Mouse (Mus musculus): ENCODE data around the gene Umodl1. TPM values are rescaled to one million over a fixed set of nuclear protein-coding genes. Genes with fewer than 3 reads are reported as not detected.

Gene Umodl1
- total RNA-seq, 2 experiments from 2014 or later = 0.32 to 0.33 TPM

DNA sequence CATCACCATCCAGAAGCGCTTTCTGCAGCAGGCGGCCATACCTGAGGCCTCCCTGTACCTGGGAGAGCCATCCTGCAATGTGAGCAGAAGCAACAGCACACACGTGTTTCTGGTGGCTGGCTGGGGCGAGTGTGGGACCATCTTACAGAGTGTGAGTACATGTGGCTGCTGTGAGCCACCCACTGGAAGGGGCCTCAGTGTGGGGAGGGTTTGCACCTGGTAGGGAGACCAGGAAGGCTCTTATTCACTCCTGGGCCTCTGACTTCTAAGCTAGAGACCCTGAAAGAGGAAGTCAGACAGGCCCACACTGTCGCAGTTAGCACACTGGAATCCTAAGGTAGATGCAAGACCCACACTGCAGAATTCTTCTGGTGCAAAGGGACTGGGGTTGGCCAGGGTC is 41.9 kb downstream of the Umodl1 start:
- no peak for DNase-seq (ENCODE audit: low spot score in 2 of 2)

- no peak for DNase-seq (ENCODE audit: low spot score in 2 of 2)
These were observed 46.5 kb downstream of the Umodl1 start for GRCm38 (mm10) chr17:31000897-31001296.

GRCm38 (mm10) chr17:31002613-31003012 is 48.2 kb downstream of the Umodl1 start:
- DNase-seq (ENCODE audit: low spot score in 2 of 2) = no peak

DNA sequence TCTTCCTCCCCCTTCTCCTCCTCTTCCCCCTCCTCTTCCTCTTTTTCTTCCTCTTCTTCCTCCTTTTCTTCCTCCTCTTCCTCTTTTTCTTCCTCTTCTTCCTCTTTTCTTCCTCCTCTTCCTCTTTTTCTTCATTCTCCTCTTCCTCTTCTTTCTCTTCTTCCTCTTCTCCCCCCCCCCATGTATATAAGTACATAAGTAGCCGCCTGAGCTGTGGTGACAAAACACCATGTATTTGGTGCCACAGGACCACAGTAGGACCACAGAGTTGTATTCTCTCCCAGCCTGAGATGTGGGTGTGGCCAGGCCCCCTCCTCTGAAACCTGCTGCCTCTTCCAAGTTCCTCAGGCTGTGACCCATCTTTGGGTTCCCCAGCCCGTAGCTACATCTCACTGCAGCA is 50.8 kb downstream of the Umodl1 start:
- no peak for DNase-seq (ENCODE audit: low spot score in 2 of 2)

- no peak for DNase-seq (ENCODE audit: low spot score in 2 of 2)
These were observed 52.9 kb downstream of the Umodl1 start for GRCm38 (mm10) chr17:31007357-31007756.

DNA sequence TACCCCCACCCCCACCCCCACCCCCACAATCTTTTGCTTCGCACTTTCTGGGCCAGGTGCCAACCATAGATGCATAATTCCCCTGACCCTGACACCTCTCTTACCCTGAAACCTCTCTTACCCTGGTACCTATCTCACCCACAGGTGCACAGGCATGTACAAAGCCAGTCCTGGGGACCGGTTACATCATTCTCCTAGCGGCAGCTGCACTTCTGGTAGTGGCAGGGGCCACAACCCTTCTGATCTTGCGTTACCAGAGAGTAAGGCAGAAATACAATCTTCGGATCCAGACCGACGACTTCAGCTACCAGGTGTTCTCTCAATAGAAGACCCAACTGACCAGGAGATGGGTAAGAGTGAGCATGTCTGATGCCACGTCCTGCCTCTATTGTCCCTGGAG is 54.0 kb downstream of the Umodl1 start:
- no peak for DNase-seq (ENCODE audit: low spot score in 2 of 2)

DNA sequence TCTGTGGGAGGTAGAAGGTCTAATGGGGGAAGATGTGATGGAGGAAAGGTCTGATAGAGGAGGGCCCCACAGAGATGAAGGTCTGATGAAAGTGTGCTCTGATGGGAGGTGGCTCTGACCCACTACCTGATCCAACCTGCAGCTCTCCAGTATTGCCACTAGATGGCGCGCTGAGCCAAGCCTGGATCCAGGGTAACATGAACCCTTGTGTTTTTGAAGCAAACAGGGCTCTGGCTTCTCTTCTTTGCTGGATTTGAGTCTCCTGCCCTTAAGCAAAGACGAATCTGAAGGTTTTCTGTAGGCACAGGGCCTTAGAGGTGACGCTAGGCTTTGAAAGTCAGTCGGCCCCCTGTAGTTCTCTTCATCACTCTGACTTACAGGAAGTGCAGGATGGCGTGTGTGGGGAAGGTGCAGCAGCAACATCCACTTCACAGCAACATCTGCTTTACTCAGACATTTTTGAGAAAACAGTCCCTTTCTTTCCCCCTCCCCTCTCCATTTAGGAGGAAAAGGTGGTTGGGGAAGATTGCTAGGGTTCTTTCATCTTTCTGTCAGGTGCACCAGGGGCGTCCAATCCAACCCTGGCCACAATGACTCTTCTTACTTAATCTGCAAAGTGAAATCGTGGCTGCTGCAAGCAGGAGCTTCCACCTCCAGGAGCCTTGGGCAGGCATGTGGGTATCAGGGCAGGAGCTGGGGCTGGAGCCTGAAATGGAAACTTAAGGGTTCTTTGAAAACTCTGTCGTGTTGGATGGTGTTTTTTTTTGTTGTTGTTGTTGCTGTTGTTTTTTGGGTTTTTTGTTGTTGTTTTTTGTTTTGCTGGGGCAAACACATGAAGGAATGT is 57.3 kb downstream of the Umodl1 start:
- peak in 1 of 2 experiments; percentile 66 for DNase-seq (ENCODE audit: low spot score in 2 of 2)

GRCm38 (mm10) chr17:31018267-31018666 is 63.8 kb downstream of the Umodl1 start:
- DNase-seq (ENCODE audit: low spot score in 2 of 2) = peak in 1 of 2 experiments; percentile 64

DNA sequence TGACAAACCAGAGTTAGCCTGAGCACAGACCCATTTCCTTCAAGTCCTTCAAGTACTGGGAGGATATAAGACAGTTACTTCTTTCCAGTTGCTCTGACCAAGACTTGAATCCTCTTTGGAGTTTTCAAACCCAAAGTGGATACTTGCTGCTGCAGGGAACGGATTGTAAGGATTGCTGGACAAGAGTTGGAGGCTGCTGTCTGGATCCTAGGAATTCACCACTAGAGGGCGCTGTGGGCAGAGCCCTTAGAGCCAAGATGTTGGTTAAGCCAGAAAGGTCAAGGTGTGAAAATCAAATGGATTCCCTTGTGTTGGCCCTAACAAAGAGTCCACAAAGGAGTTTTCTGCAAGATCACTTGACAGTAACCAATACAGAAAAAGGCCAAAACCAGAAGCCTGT is 65.1 kb downstream of the Umodl1 start:
- peak; percentile 59 to 62 for DNase-seq (ENCODE audit: low spot score in 2 of 2)

DNA sequence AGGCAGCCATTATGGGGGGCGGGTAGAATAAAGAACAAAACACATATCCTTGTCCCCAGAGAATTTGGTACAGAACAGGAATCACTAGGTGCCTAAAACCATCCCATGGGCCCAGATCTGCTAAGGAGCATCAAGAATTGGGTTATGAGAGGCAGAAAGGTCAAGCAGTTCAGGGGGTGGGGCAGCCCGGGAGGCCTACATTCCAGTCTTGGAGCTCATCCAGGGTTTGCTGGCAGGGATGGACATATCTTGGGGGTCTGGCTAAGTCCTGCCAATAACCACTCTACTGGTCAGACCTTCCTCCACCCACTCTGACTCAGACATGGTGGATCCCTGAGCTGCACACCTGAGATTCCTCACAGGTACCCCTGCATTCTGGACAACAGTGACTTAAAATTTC is 65.6 kb downstream of the Umodl1 start:
- DNase-seq (ENCODE audit: low spot score in 2 of 2) = no peak

- no peak for DNase-seq (ENCODE audit: low spot score in 2 of 2)
These were observed 66.8 kb downstream of the Umodl1 start for GRCm38 (mm10) chr17:31021276-31021675.

- no peak for DNase-seq (ENCODE audit: low spot score in 2 of 2)
These were observed 69.8 kb downstream of the Umodl1 start for GRCm38 (mm10) chr17:31024125-31024781.

GRCm38 (mm10) chr17:31024782-31025125 is 70.3 kb downstream of the Umodl1 start:
- DNase-seq (ENCODE audit: low spot score in 2 of 2) = no peak

GRCm38 (mm10) chr17:31026986-31027385 is 72.5 kb downstream of the Umodl1 start:
- DNase-seq (ENCODE audit: low spot score in 2 of 2) = no peak

DNA sequence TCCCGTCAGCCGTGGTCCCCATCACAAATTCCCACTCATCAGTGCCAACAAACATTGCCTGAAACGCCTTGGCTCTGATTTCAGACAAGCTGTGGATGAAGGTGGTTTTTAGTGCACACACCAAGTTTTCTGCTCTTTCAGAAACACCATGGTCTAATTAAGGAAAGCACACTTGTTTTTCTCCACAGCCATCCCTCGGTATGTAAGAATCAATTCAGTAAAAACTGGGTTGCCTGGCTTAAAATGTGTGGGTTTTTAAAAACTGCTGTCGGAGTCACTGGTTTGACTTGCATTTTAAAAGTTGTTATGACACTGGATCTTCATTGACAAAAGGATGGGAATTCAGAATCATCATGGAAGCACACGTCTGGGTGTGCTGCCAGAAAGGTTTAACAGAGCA is 73.3 kb downstream of the Umodl1 start:
- DNase-seq (ENCODE audit: low spot score in 2 of 2) = peak in 1 of 2 experiments; percentile 16

- DNase-seq (ENCODE audit: low spot score in 2 of 2) = no peak
These were observed 74.5 kb downstream of the Umodl1 start for GRCm38 (mm10) chr17:31028821-31029370.

DNA sequence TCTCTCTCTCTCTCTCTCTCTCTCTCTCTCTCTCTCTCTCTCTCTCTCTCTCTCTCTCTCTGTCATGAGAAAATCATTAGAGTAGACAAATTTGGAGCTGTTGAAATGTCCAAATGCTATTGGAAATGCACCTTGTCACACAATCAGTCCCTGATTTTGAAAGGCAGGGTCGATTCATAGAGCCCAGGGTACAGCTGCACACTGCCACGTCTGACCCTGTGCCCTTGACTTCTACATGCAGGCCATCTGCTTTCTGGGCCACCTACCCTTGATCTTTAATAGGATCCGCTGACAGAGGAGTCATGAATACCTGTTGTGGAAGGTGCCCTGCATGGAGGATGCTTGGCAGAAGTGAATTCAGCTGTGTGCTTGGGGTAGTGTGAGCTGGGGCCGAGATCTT is 75.0 kb downstream of the Umodl1 start:
- no peak for DNase-seq (ENCODE audit: low spot score in 2 of 2)

DNA sequence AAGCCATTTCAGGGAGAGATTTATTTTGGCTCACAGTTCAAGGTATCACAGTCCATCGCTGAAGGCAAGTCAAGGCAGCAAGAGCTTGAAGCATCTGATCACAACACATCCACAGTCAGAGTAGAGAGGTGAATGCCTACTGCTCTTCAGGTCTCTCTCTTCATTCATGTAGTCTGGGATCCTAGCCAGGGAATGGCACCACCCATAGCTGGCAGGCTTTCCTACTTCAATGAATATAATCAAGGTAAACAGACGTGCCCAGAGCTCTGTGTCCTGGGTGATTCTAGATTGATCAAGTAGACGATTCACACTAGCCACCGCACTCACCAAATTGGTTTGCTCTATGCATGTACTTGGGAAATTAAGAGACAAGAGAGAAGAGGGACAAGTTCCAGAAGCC is 77.9 kb downstream of the Umodl1 start:
- DNase-seq (ENCODE audit: low spot score in 2 of 2) = no peak

GRCm38 (mm10) chr17:31033251-31033650 is 78.8 kb downstream of the Umodl1 start:
- DNase-seq (ENCODE audit: low spot score in 2 of 2) = no peak

- DNase-seq (ENCODE audit: low spot score in 2 of 2) = no peak
These were observed 79.7 kb downstream of the Umodl1 start for GRCm38 (mm10) chr17:31034165-31034564.

DNA sequence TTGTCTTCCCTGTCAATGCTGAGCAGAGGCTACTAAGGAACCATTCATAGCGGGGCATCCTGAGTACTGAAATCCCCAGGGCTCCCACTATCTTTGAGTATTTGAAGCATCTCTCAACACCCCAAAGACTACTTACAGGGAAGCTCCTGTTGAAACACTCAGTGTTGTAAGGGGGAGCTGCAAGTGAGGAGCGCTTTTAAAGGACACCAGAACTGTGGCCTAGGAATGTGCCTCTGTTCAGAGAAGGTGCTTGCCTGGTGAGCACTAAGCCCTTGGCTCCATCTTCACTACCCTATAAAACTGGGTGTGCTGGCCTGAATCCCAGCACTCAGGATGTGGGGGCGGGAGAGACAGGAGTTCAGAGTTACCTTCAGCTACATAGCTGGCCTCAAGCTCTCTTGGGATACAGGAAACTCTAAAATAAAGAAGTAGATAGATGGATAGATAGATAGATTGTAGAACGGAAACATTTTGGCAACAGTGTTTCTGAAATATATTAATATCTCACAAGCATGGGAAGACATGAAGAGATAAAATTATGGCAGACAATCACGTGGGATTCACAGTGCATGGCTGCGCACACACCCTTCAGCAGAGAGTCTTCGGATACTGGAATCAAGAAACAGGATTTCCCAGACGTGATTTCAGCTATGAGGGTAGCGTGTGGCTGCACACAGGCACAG is 80.4 kb downstream of the Umodl1 start:
- no peak for DNase-seq (ENCODE audit: low spot score in 2 of 2)
